Mouse (Mus musculus): ENCODE data around the gene Acot13.

DNA sequence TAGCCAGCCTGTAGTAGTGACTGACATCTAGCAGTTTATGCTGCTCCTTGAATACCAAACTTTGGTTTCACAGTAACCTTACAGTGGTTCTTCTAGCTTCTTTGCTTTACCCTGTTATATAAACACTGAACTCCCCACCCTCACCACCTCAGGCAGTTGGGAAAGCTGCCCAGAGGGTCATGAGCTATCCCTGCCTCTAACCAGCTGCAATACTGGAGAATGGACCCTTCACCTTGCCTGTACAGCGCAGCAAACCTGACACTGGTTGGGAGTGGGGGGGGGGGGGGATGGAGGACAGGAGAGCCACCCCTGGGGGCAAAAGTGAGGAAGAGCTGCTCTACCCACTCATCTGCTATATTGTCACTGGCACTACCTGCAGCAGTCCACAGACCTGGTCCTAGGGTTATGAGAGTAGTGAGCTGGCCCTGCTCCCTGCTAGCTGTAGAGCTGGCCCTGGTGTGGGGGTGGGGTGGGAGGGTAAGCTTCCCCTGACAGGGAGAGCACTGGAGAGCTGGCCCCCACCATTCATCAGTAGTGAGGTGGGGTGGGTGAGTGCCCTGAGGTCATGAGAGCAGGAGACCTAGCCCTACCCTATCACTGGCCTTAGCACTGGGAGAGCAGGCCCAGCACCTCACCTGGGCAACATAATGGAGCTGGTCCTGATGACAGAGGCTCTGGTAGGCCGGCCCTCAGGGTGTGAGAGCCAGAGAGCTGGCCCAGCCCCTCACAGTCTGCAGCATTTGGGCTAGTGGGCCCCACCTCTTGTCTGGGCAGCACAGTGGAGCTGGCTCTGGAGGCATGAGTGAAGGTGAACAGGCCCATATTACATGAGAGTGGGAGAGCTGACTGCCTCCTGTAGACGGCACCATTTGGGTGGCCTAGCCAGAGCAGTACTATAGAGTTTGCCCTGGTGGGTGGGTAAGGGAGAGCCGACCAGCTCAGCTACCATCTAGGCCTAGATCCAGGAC lies 14.9 kb downstream of the Acot13 start:
- TF ChIP-seq POLR2A (IDR thresholded peaks at IDR 0.05; ENCODE audit: insufficient read depth, low read depth, low read length) (peak; percentile 40), CTCF (IDR thresholded peaks at IDR 0.05) (no peak), EP300 (IDR thresholded peaks at IDR 0.05; ENCODE audit: insufficient read depth, low read depth, low read length) (0 out of 2 replicates have a peak, but pooled peaks have one; percentile 12)

Data from heart, adult 2 months (tissue).